Mouse (Mus musculus) left cerebral cortex, adult 2 months (tissue): ENCODE results near the gene Gm884. TPM values are rescaled to one million over a fixed set of nuclear protein-coding genes. Genes with fewer than 3 reads are reported as not detected.
A peak's percentile ranks its signal among the peaks of the same experiment; 100 is the strongest.

Source experiments
- DNase-seq, 2 experiments: peaks; one replicate each; pipeline ENCODE4 v3.0.0; 2021 to 2022; ENCODE audit warnings: low spot score in 2 of 2, mixed read lengths in 1 of 2; ENCODE audit errors: extremely low spot score in 1 of 2
- H3K27ac ChIP-seq: fragments of 200-600 bp; 2 replicates; pipeline ENCODE4 v1.8.1; 2022
- H3K4me3 ChIP-seq: fragments of 200-600 bp; 2 replicates; pipeline ENCODE4 v1.8.1; 2022
- CTCF ChIP-seq: fragments of 200-600 bp; IDR thresholded peaks from 2 replicates; pipeline ENCODE4 v1.8.1; 2022; ENCODE audit warnings: antibody characterized with exemption, mild to moderate bottlenecking, moderate library complexity
- intact Hi-C: fragments of 180-260 bp; cut with DNase I; formaldehyde crosslinking; loops from one replicate; pipeline ENCODE4 v1.15.1; 2025
- long read RNA-seq, 2 experiments: library from polyadenylated mRNA; stranded (forward); transcript quantifications; one replicate each; pipeline ENCODE4 v2.0.0; 2021; ENCODE audit warnings: borderline mapping rate in 2 of 2
- total RNA-seq, 2 experiments: library from RNA; stranded (reverse); gene quantifications; 2 replicates each; pipeline ENCODE4 v1.2.3; 2021

The Gm884 gene
- total RNA-seq, result under 1 TPM; 0.05 to 0.07 TPM
- long read RNA-seq, experiment 1, result 0 reads
- long read RNA-seq, experiment 2, result 0 reads

- no peak for DNase-seq
- no peak for TF ChIP-seq CTCF
- intact Hi-C loops, result no loop called here
- H3K27ac ChIP-seq, result no peak within 1 kb of the TSS
- H3K4me3 ChIP-seq, result no peak within 1 kb of the TSS
These were observed at the start of gene Gm884 for GRCm38 (mm10) chr11:103621040-103621439. Gene Gm884, minus strand, starts transcription at chr11:103621140.

GRCm38 (mm10) chr11:103666907-103667426 lies 46.0 kb upstream of the Gm884 start:
- Histone ChIP-seq H3K27ac (peak overlapping the region; percentile 84), H3K4me3 (no peak overlapping the region)
- no peak for TF ChIP-seq CTCF
- no peak for DNase-seq
- intact Hi-C loops, result loop anchor here (1.0 to 10.0 kb wide), 3 partner anchors 18 to 472 kb away; partner anchors contain the start of gene Rprml

DNA sequence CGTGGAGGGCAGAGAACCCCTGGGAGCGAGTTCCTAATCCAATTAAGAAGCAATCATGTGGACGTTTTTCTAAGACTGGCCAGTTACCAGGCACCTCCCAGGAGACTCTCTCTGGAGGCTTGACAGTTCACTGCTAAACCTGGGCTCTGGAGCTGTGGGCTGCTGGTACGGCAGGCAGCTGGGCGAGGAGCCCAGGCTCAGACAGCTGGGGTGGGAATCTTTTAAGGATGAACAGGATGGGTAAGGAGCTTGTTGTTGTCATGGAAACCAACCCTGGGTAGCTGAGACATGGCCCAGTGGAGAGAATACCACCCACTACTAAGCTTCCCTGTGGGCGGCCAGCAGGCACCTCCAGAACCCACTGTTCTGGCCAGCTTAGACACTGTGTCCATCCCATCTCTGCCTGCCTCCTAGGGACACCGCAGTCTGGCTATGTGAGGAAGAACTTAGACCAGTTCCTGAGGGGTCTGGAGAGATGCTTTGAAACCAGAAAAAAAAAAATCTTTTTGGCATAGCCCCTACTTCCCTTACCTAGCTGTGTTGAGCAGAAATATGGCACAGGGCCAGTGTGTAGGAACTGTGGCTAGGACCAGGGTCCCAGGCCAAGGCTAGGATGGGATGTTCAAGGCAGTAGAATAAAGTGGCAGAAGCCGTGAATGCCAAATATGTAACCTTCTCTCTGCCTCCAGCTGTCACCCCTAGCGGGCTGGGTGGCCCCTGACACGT lies 45.4 kb upstream of the Gm884 start:
- intact Hi-C loops, result loop anchor here (1.0 to 10.0 kb wide), 3 partner anchors 17 to 472 kb away; partner anchors contain the start of gene Rprml

GRCm38 (mm10) chr11:103665695-103666094 lies 44.8 kb upstream of the Gm884 start:
- no peak for TF ChIP-seq CTCF
- peak overlapping the region; percentile 84 for H3K27ac ChIP-seq
- intact Hi-C loops, result loop anchor here (1.0 to 10.0 kb wide), 3 partner anchors 16 to 471 kb away; partner anchors contain the start of gene Rprml
- peak overlapping the region; percentile 30 for H3K4me3 ChIP-seq
- no peak for DNase-seq

More for the DNA sequence above, 45.4 kb upstream of the Gm884 start:
- H3K27ac ChIP-seq, result peak overlapping the region; percentile 84
- TF ChIP-seq CTCF, result no peak
- peak; percentile 79 to 81 for DNase-seq
- H3K4me3 ChIP-seq, result peak overlapping the region; percentile 30

- Histone ChIP-seq H3K4me3 (no peak overlapping the region), H3K27ac (peak overlapping the region; percentile 75)
- no peak for TF ChIP-seq CTCF
- intact Hi-C loops, result loop anchor here (10.0 kb wide), 1 partner anchor 468 kb away; no protein-coding TSS in a partner anchor
- DNase-seq, result no peak
These were observed 42.2 kb upstream of the Gm884 start for GRCm38 (mm10) chr11:103663119-103663518.

DNA sequence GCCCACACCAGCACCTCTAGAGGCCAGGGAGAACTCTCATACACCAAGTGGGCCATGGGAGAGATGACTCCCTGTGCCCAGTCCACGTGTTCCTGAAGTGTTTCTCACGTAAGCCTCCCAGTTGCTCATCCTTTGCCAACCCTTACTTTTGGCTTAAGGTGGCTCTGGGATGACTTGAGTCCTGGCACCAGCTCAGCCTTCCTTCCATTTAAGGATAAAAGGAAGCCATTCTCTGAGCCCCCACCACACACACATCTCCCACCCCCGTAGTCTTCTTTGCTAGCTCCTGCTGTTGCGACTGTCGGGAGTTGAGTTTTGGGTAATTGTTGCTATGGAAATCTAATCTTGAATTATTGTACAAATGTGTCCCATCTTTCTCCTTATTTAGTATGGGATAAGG lies 41.6 kb upstream of the Gm884 start:
- intact Hi-C loops, result loop anchor here (1.0 to 10.0 kb wide), 4 partner anchors 9 to 468 kb away; partner anchors contain the start of gene Rprml
- DNase-seq, result peak; percentile 72 to 77
- Histone ChIP-seq H3K27ac (peak overlapping the region; percentile 80), H3K4me3 (no peak overlapping the region)
- TF ChIP-seq CTCF, result no peak

DNA sequence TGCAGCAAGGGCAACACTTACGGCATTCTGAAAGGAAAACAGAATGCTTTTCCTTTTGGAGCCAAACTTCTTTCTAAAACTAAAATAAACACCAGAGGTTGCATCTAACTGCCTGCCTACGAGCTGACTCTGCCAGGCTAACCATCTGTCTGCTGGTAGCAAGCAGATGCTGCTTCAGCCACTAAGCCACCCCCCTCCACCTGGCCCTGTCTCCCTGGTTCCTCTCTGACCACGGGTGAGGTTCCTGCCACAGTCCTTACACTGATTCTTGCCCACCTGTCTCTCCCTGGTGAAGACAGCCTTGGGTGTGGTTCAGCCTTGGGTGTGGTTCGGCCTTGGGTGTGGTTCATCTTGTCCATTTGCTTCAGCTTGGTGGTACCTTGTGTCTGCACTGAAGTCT lies 40.9 kb upstream of the Gm884 start:
- intact Hi-C loops, result loop anchor here (1.0 to 10.0 kb wide), 4 partner anchors 9 to 467 kb away; partner anchors contain the start of gene Rprml
- peak overlapping the region; percentile 80 for H3K27ac ChIP-seq
- no peak for TF ChIP-seq CTCF
- DNase-seq, result peak in 1 of 2 experiments; percentile 72
- no peak overlapping the region for H3K4me3 ChIP-seq

DNA sequence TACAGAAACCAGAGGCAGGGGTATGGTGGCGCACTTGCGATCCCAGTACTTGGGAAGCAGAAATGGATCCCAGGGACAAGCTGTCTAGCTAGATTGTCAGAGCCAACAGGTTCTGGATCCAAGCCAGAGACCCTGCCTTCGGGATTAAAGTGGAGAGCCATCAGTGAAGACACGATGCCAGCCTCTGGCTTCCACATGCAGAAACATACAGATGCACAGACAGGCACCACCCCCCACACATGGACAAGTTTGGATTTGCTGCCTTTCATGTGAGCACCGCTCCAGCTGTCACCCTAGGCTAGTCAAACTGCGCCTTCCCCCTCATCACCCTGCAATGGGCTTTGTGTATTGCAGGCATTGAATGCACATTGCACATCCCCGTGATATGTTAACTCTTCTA lies 37.2 kb upstream of the Gm884 start:
- TF ChIP-seq CTCF, result no peak
- H3K27ac ChIP-seq, result no peak overlapping the region
- no peak overlapping the region for H3K4me3 ChIP-seq
- intact Hi-C loops, result no loop called here
- DNase-seq, result no peak

DNA sequence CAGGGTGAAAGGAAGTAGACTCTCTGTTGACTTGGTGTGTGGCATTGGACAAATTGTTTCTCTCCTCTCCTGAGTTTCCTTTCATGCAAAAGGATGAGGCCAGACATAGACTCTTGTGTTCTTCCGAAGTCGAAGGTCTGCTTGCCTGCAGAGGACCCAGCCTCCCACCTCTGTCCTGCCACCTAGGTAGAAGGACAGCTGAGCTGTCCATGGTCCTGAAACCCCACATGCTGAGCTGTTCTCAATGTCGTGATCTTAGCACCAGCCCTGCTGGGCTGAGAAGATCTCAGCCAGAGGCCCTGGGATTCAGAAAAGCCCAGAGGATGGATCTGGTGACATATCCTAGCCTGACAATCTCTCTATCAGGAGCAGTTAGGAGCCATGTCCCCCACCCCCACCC lies 35.6 kb upstream of the Gm884 start:
- Histone ChIP-seq H3K4me3 (no peak overlapping the region), H3K27ac (no peak overlapping the region)
- no peak for TF ChIP-seq CTCF
- no peak for DNase-seq
- intact Hi-C loops, result no loop called here

- no peak for TF ChIP-seq CTCF
- H3K4me3 ChIP-seq, result no peak overlapping the region
- intact Hi-C loops, result loop anchor here (1.0 kb wide), 1 partner anchor 9 kb away; no protein-coding TSS in a partner anchor
- H3K27ac ChIP-seq, result peak overlapping the region; percentile 79
- peak in 1 of 2 experiments; percentile 50 for DNase-seq
These were observed 32.5 kb upstream of the Gm884 start for GRCm38 (mm10) chr11:103653359-103653965.

GRCm38 (mm10) chr11:103651426-103651825 lies 30.5 kb upstream of the Gm884 start:
- peak in 1 of 2 experiments; percentile 44 for DNase-seq
- intact Hi-C loops, result no loop called here
- peak overlapping the region; percentile 89 for H3K27ac ChIP-seq
- peak overlapping the region; percentile 64 for H3K4me3 ChIP-seq
- no peak for TF ChIP-seq CTCF

DNA sequence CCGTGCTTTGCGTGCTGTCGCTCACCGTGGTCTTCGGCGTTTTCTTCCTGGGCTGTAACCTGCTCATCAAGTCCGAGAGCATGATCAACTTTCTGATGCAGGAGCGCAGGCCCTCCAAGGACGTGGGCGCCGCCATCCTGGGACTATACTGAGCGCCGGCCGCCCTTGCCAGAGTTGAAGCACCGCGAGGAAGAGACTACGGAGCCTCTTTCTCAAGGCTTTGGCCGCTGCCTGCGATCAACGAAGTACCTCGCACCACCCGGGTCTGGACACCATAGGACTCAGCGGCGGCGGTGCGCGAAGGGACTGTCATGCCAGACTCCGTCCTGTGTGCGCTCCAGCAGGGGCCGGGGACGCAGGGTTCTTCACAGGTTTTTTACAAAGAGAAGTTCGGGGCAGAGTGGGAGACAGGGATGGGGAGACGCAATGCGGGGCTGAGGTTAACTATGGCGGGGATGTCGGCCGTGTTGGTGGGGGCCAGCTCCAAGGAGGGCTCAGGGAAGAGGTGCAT lies 29.1 kb upstream of the Gm884 start:
- no peak for TF ChIP-seq CTCF
- intact Hi-C loops, result loop anchor here (1.0 kb wide), 2 partner anchors 12 to 16 kb away; no protein-coding TSS in a partner anchor
- DNase-seq, result no peak
- peak overlapping the region; percentile 64 for H3K4me3 ChIP-seq
- H3K27ac ChIP-seq, result peak overlapping the region; percentile 95
